Mouse (Mus musculus) midbrain, embryonic 14.5 days (tissue): ENCODE measurements around the gene Kcnq1. TPM values are rescaled to one million over a fixed set of nuclear protein-coding genes. Genes with fewer than 3 reads are reported as not detected.

ENCODE experiments used
- ATAC-seq: fragments of 200-750 bp; cut with Nextera tagmentation; 2 replicates; pipeline ENCODE4 v1.8.0; 2017; ENCODE audit warnings: moderate number of reproducible peaks, moderate library complexity; ENCODE audit not compliant: low FRiP score, low TSS enrichment
- DNase-seq: peaks from one replicate; pipeline ENCODE4 v3.0.0-alpha.2; 2015
- H3K27ac ChIP-seq: fragments of 300-500 bp; sonication (generic); replicated peaks from 2 replicates; pipeline ENCODE4 v1.5.1; 2014; ENCODE audit warnings: mild to moderate bottlenecking, low read depth, low read length, moderate library complexity
- H3K27me3 ChIP-seq: fragments of 300-500 bp; sonication (generic); 2 replicates; pipeline ENCODE4 v1.6.1; 2014; ENCODE audit warnings: low read length, control low read depth, mixed read lengths; ENCODE audit not compliant: control insufficient read depth, insufficient read depth
- H3K36me3 ChIP-seq: fragments of 300-500 bp; sonication (generic); 2 replicates; pipeline ENCODE4 v1.6.1; 2014; ENCODE audit warnings: low read length, control low read depth; ENCODE audit not compliant: control insufficient read depth, insufficient read depth
- H3K4me1 ChIP-seq: fragments of 300-500 bp; sonication (generic); 2 replicates; pipeline ENCODE4 v1.6.1; 2014; ENCODE audit warnings: mild to moderate bottlenecking, antibody characterized with exemption, low read length, control low read depth; ENCODE audit not compliant: control insufficient read depth, insufficient read depth
- H3K4me2 ChIP-seq: fragments of 300-500 bp; sonication (generic); 2 replicates; pipeline ENCODE4 v1.6.1; 2014; ENCODE audit warnings: mild to moderate bottlenecking, low read length, moderate library complexity
- H3K4me3 ChIP-seq: fragments of 300-500 bp; sonication (generic); replicated peaks from 2 replicates; pipeline ENCODE4 v1.5.1; 2014; ENCODE audit warnings: low read depth, low read length
- H3K9ac ChIP-seq: fragments of 300-500 bp; sonication (generic); replicated peaks from 2 replicates; pipeline ENCODE4 v1.6.1; 2014; ENCODE audit warnings: mild to moderate bottlenecking, low read length, moderate library complexity
- H3K9me3 ChIP-seq: fragments of 300-500 bp; sonication (generic); 2 replicates; pipeline ENCODE4 v1.6.1; 2016; ENCODE audit warnings: low read length, control low read depth, mixed read lengths; ENCODE audit not compliant: control insufficient read depth
- WGBS: fragments of 180-500 bp; shearing (Covaris S2); extraction: QIAGEN DNeasy Blood & Tissue Kit; methylation state at CpG from one replicate; pipeline ENCODE4 v1.1.7; 2014; 5-methylcytosine and 5-hydroxymethylcytosine counted together
- polyA plus RNA-seq: library from polyadenylated mRNA; unstranded; fragments of >200 nt; fragmentation: Nextera tagmentation; extraction: Ambion mirVana; gene quantifications from 2 replicates; pipeline ENCODE4 v1.2.1, GENCODE M21; 2014

Gene Kcnq1
- polyA plus RNA-seq, 1 experiment from 2014 or later, result 1.2 TPM

GRCm38 (mm10) chr7:143294690-143295355 is 188.7 kb downstream of the Kcnq1 start:
- Histone ChIP-seq H3K4me2 (peak overlapping the region; percentile 58), H3K4me3 (peak overlapping the region; percentile 56), H3K36me3 (no peaks in the 10 kb centered on the region), H3K27ac (peak overlapping the region; percentile 77), H3K27me3 (no peaks in the 10 kb centered on the region), H3K9ac (peak overlapping the region; percentile 68), H3K9me3 (no peaks in the 10 kb centered on the region), H3K4me1 (peaks cover 13% of the 10 kb centered on the region)
- DNase-seq, result peak; percentile 46
- no peak for ATAC-seq
- 47% methylated on average over 20 of the region's 20 CpGs for WGBS

DNA sequence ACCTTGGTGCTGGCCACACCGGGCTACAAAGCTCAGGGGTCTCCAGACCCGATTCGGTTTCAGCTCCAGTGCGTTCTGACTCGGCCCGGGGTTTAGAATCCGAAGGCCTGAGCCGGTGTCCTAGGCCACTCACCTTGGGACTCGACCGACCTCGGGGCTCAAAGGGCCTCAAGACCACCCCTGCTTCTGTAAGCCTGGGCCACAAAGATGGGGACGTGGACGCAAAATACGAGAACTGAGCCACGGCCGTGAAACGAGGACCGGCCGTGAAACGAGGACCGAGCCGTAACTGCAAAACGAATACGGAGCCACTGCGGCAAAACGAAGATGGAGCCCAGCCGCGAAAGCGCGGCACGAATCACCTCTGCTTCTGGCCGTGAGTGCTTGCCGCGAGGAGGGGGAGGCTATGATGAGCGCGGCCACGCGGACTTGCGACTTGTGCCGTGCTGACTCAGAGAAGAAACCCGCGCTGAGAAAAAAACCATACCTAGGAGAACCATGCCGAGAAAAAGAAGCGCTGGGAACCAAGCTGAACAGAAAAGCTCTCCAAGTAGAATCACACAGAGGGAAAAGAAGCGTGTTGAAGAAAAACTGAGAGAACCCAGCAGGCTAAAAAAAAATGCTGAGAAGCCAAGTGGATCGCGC is 189.3 kb downstream of the Kcnq1 start:
- 39% methylated on average over 47 of the region's 47 CpGs for WGBS
- H3K27ac ChIP-seq, result peak overlapping the region; percentile 77
- peaks cover 15% of the 10 kb centered on the region for H3K4me1 ChIP-seq
- H3K4me2 ChIP-seq, result peak overlapping the region; percentile 58
- ATAC-seq, result no peak
- no peaks in the 10 kb centered on the region for H3K9me3 ChIP-seq
- peak overlapping the region; percentile 56 for H3K4me3 ChIP-seq
- DNase-seq, result peak; percentile 73
- H3K9ac ChIP-seq, result peak overlapping the region; percentile 68
- no peaks in the 10 kb centered on the region for H3K36me3 ChIP-seq
- H3K27me3 ChIP-seq, result no peaks in the 10 kb centered on the region

- peaks cover 15% of the 10 kb centered on the region for H3K4me1 ChIP-seq
- 45% methylated on average over 20 of the region's 20 CpGs for WGBS
- H3K4me3 ChIP-seq, result peak overlapping the region; percentile 56
- DNase-seq (peak; percentile 45), ATAC-seq (peak; percentile 41)
- peak overlapping the region; percentile 77 for H3K27ac ChIP-seq
- H3K27me3 ChIP-seq, result no peaks in the 10 kb centered on the region
- H3K36me3 ChIP-seq, result no peaks in the 10 kb centered on the region
- no peaks in the 10 kb centered on the region for H3K9me3 ChIP-seq
- peak overlapping the region; percentile 68 for H3K9ac ChIP-seq
- peak overlapping the region; percentile 58 for H3K4me2 ChIP-seq
Observed at GRCm38 (mm10) chr7:143296001-143296379, 189.8 kb downstream of the Kcnq1 start.

GRCm38 (mm10) chr7:143296384-143296801 is 190.2 kb downstream of the Kcnq1 start:
- 51% methylated on average over 17 of the region's 17 CpGs for WGBS

GRCm38 (mm10) chr7:143300037-143300436 is 193.9 kb downstream of the Kcnq1 start:
- Histone ChIP-seq H3K4me2 (no peak overlapping the region), H3K27ac (no peak overlapping the region), H3K9me3 (no peaks in the 10 kb centered on the region), H3K4me1 (peaks cover 5% of the 10 kb centered on the region; the same call in 1 of the 2 replicates), H3K4me3 (no peak overlapping the region), H3K36me3 (no peaks in the 10 kb centered on the region), H3K9ac (no peak overlapping the region; the same call in 1 of the 2 replicates), H3K27me3 (no peaks in the 10 kb centered on the region)
- 55% methylated on average over 7 of the region's 7 CpGs for WGBS
- ATAC-seq, result no peak
- DNase-seq, result peak; percentile 39

More at GRCm38 (mm10) chr7:143296384-143296801, 190.2 kb downstream of the Kcnq1 start:
- peak overlapping the region; percentile 68 for H3K9ac ChIP-seq
- H3K4me3 ChIP-seq, result peak overlapping the region; percentile 56
- no peaks in the 10 kb centered on the region for H3K27me3 ChIP-seq
- H3K27ac ChIP-seq, result peak overlapping the region; percentile 77
- no peaks in the 10 kb centered on the region for H3K36me3 ChIP-seq
- no peaks in the 10 kb centered on the region for H3K9me3 ChIP-seq
- DNase-seq (peak; percentile 93), ATAC-seq (peak; percentile 94)
- H3K4me2 ChIP-seq, result peak overlapping the region; percentile 58
- peaks cover 14% of the 10 kb centered on the region for H3K4me1 ChIP-seq

- Histone ChIP-seq H3K4me2 (no peak overlapping the region), H3K4me1 (peaks cover 5% of the 10 kb centered on the region; the same call in 1 of the 2 replicates), H3K9ac (no peak overlapping the region), H3K27ac (no peak overlapping the region), H3K4me3 (no peak overlapping the region), H3K27me3 (no peaks in the 10 kb centered on the region), H3K36me3 (no peaks in the 10 kb centered on the region), H3K9me3 (no peaks in the 10 kb centered on the region)
- DNase-seq, result no peak
- no peak for ATAC-seq
- 92% methylated on average over 3 of the region's 3 CpGs for WGBS
Observed at GRCm38 (mm10) chr7:143300681-143301080, 194.5 kb downstream of the Kcnq1 start.

DNA sequence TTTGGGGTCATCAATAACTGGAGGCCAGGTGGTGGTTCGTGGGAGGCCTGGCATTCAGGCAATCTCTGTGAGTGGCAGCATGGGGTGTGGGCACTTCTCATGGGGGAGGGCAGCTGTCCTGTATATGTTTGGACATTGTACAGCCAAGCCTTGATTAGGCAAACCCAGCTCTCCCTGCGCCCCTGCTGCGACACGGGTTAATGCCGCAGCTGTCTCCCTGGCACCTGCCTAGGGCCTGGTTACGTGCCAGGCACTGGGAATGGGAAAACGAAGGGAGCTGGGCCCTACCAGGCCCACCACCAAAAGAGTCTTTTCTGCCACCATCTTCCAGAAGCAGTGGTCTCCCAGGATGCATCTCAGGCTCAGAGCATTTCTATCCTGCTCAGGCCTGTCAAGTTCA is 196.0 kb downstream of the Kcnq1 start:
- WGBS, result 68% methylated on average over 7 of the region's 7 CpGs
- H3K9me3 ChIP-seq, result no peaks in the 10 kb centered on the region
- H3K4me1 ChIP-seq, result peaks cover 5% of the 10 kb centered on the region; the same call in 1 of the 2 replicates

GRCm38 (mm10) chr7:143302593-143303238 is 196.6 kb downstream of the Kcnq1 start:
- no peak overlapping the region for H3K27ac ChIP-seq
- H3K4me2 ChIP-seq, result no peak overlapping the region
- peaks cover 5% of the 10 kb centered on the region; the same call in 1 of the 2 replicates for H3K4me1 ChIP-seq
- H3K4me3 ChIP-seq, result no peak overlapping the region
- H3K9me3 ChIP-seq, result no peaks in the 10 kb centered on the region
- no peaks in the 10 kb centered on the region for H3K27me3 ChIP-seq
- no peaks in the 10 kb centered on the region for H3K36me3 ChIP-seq
- no peak overlapping the region for H3K9ac ChIP-seq
- WGBS, result 47% methylated on average over 9 of the region's 9 CpGs
- ATAC-seq (no peak), DNase-seq (no peak)

More for the DNA sequence above, 196.0 kb downstream of the Kcnq1 start:
- H3K4me3 ChIP-seq, result no peak overlapping the region
- no peak for ATAC-seq
- no peak overlapping the region for H3K9ac ChIP-seq
- DNase-seq, result no peak
- H3K27ac ChIP-seq, result no peak overlapping the region
- no peaks in the 10 kb centered on the region for H3K36me3 ChIP-seq
- H3K27me3 ChIP-seq, result no peaks in the 10 kb centered on the region
- H3K4me2 ChIP-seq, result no peak overlapping the region
